Mouse (Mus musculus) gastrocnemius, postnatal 36 days (tissue): ENCODE measurements around the gene Swi5. TPM values are rescaled to one million over a fixed set of nuclear protein-coding genes. Genes with fewer than 3 reads are reported as not detected.

ENCODE experiments used
- DNase-seq, 2 experiments: peaks; one replicate each; pipeline ENCODE4 v3.0.0; 2022
- intact Hi-C: fragments of 180-260 bp; cut with DNase I; formaldehyde crosslinking; loops from one replicate; pipeline ENCODE4 v1.15.1; 2025
- total RNA-seq, 2 experiments: library from RNA; stranded (reverse); gene quantifications; 2 replicates each; pipeline ENCODE4 v1.2.3; 2021

Gene Swi5
- total RNA-seq, 2 experiments from 2014 or later = 97.6 to 126 TPM

DNA sequence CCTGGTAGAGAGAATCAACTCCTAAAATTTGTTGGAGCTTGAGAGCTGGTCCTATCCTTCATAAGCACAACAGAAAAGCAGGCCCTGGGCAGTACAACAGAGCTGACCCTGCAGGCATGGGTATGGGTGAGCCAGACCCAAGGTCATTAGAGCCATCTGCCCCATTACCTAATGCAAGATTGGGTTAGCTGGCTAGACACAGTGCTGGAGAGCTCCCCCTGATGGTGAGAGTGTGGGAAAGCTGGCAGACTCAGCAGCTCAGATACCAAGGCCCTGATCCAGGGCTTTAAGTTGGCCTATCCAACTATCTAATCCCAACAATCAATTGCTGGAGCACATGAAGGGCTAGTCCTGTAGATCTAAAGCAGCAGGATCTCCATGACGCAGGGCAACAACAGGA, 5.1 kb downstream of the Swi5 start:
- DNase-seq = peak; percentile 38 to 47
- intact Hi-C loops = loop anchor here (2.0 kb wide), 1 partner anchor 22 kb away; the partner anchor contains the start of gene Uck1

DNA sequence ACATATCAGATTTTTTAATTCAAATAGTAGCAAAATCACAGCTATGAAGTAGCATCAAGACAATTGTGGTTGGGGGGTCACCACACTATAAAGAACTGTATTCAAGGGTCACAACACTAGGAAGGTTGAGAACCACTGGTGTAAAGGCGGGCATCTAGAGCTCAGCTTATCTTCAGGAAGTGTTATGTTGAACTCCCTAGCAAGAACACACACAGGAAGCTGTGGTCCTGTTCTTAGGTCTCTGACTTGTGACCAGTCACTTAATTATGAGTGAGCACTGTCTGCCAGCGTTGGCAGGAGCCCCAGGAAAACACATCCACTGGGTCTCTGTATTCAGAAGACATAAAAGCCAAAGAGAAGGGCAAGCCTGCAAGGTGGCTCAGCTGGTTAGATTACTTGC, 5.6 kb downstream of the Swi5 start:
- intact Hi-C loops = loop anchor here (2.0 kb wide), 1 partner anchor 21 kb away; the partner anchor contains the start of gene Uck1

DNA sequence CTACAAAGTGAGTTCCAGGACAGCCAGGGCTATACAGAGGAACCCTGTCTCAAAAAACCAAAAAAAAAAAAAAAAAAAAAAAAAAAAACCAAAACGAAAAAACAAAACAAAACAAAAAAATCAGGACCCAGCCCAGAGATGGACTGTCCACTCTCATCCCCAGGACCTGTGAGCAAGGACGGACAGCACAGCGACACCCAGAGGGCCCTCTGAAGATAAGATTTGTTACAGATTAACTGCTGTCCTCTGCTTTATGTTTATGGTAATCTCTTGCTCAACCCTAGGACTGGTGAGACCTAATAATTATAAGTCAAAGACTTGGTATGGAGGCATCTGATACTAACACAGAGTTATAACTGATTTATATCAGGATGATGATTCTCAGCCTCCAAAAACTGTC, 12.1 kb downstream of the Swi5 start:
- DNase-seq = no peak
- intact Hi-C loops = no loop called here

More for the DNA sequence above, 5.6 kb downstream of the Swi5 start:
- DNase-seq = no peak

DNA sequence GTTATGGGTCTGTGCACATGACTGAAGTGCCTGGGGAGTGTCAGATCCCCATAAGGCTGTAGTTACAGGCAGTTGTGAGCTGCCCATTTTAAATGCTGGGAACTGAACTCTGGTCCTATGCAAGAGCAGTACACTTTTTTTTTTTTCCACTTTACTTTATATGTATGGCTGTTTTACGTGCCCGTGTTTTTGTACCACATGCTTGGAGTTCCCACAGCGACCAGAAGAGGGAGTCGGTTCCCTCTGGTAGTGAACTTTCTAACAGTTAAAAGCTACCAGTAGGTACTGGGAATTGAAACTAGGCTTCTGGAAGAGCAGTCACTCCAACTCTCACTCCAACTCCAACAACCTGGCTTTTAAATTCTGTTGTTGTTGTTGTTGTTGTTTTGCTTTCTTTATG, 27.2 kb downstream of the Swi5 start:
- DNase-seq = no peak
- intact Hi-C loops = loop anchor here (2.0 kb wide), 1 partner anchor 22 kb away; no protein-coding TSS in a partner anchor

DNA sequence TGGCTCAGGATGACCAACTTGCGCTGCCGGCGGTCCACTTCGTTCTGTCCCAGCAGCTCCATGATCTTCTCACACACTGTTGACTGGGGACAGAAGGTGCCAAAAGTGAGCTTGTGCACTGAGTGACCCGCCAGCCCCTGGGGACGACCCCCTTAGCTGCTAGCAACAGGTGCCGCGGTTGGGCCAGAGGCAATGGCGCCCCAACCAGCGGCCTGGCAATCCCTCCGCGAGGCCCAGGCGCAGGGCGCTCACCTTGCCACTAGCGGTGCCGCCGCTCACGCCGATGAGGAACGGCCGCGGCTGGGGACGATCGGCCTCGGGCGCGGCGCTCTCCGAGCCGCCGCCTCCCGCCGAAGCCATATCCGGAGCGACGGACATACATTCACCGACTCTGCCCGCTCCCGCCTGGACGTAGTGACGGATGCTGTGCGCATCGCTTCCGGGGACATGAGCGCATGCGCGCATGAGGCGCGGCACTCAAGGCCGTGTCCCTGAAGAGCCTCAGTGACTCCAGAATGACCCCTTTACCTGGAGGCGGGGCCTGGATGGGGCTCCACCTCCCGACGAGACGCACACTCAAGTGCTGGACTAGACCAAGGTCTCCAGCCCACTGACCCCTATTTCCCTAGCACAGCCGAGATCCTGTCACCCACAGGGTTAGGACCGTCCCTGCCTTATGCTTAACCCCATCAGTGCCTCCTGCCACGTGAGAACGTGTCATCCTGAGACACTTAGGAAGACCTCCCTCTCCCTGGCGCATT, 28.0 kb downstream of the Swi5 start, which contains the start of gene Uck1:
Uck1 (minus strand) TSS at position 503 of the 761 bp plus-strand sequence.
- intact Hi-C loops = loop anchor here (2.0 kb wide), 1 partner anchor 23 kb away; no protein-coding TSS in a partner anchor
- peak; percentile 83 for DNase-seq

DNA sequence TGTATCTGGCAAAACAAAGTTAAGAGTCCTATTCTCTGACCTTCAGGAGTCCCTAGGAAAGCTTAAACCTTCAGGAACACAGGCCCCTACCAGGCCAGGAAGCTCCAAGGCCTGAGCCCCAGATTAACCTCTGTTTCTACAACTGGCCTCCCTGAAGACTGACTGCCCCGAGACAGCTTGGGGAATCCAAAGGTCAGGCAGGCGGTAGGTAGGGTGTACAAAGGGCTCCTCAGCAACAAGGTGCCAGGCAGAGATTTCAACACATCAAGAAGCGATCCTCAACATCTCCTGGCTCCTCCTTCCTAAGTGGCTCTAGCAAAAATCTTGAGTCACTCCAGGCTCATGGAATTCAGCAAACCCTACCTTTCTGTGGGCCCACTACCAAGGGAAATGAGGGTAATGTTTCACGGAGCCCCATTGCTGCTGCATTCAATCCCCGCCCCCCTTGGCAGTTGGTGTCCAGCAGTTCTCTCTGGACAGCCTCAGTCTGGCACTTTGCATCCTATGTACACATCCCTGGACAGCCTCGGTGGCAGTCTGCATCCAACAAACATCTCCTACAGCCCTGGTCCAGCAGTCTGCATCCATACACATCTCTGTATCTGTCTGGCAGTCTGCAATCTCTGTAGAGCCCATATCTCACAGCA, 28.9 kb downstream of the Swi5 start:
- DNase-seq = no peak
- intact Hi-C loops = no loop called here

DNA sequence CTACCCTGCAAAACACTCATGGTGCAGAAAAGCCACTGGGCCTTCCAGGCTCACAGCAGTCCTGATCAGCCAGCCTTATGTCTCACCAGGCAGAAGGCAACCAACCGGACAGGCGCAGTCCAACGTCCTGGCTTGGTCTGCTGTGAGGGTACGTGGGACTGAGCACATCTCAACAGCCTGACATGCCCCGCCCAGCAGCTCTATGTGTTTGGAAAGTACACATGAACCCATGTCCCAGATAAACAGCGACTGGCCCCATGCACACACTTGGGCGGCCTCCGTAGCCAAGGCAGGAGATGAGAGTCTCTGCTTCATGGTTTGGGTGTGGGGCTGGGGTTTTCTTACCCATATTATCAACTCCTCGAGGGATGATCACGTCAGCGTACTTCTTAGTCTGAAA, 31.6 kb downstream of the Swi5 start:
- intact Hi-C loops = no loop called here
- DNase-seq = no peak

DNA sequence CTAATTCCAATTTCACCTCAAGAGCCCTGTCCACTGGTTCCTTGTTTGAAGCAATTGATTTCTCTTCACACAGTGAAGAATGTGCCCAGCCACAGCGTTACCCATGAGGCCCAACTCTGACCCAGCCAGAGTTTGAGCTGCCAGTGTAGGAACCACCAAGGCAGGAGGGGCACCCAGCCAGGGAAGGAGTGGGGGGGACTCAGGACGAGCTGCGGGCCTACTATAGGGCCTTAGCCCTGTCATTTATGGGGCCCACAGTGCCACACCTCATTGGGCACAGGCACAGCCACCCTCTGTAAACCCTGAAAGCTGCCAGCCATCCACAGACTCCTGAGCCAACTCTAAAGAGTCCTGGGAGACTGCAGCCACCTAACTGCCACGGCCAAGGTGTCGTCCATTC, 33.3 kb downstream of the Swi5 start:
- no peak for DNase-seq
- intact Hi-C loops = no loop called here

DNA sequence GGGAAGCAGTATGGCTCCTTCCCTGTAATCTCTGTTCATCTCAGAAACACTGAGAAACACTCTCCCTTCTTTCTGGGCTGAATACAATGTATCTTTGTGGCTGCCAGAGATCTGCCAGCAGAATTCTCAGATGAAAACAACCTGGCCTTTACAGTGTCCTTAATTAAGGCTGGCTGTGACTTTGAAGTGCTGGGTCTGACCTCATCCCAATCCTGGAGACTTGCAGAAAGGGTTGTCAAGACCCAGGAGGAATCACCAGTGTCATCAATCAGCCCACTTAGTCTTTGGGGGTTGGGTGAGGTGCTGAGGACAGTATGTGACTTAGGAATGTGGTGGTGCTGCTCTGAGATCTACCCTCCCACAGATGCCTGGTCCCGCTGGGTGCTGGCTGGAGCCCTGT, 34.5 kb downstream of the Swi5 start:
- intact Hi-C loops = no loop called here
- DNase-seq = no peak

DNA sequence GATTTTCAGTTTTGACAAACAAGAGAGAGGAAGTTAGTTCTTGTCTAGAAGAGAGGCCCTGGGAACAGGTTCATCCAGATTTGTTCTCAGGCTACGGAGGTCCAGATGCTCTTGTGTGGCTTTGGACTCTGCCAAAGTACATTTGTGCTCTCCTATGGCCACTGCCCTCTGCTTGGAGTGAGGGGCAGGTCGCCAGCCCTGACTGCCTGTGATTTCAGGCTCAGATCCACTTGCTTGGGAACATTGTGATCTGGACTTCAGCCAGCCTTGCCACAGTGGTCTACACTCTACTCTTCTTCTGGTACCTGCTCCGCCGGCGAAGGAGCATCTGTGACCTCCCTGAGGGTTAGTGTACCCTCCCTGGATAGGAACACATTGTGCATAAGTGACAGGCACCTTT, 35.2 kb downstream of the Swi5 start:
- intact Hi-C loops = no loop called here

DNA sequence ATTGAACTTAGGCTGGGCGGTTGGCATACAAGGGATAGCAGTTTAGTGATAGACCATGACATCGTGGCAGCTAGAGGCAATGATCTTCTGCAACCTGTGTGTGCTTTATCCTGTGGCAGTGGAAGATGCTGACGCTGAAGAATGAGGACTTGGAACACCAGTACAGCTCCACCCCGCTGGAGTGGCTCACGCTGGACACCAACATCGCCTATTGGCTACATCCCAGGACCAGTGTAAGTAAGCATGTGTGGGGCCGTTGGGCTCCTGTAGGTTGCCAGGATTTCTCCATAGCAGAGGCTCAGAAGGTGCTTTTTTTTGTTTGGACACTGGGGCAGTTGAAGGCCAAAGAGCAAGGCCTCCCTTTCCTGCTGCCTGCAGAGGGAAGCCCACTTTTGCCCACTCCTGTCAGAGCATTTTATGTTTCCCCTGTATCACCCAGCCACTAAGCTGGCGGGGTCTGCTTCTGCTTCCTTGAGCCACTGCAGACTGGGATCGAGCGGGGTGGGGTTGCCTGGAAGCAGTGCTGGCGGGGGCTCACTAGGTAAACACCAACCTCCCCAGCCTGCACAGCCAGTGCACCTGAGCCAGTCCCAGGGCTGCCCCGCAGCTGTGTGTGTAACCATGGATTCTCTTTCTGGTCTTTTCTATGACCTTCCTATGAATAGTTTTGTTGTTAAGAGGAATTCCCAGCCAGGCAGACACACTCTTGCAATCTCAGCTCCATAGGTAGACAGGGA, 35.9 kb downstream of the Swi5 start:
- DNase-seq = peak; percentile 49 to 53
- intact Hi-C loops = no loop called here

More for the DNA sequence above, 35.2 kb downstream of the Swi5 start:
- DNase-seq = no peak

GRCm38 (mm10) chr2:32248377-32249361, 39.2 kb downstream of the Swi5 start:
- intact Hi-C loops = no loop called here
- peak; percentile 43 to 56 for DNase-seq

DNA sequence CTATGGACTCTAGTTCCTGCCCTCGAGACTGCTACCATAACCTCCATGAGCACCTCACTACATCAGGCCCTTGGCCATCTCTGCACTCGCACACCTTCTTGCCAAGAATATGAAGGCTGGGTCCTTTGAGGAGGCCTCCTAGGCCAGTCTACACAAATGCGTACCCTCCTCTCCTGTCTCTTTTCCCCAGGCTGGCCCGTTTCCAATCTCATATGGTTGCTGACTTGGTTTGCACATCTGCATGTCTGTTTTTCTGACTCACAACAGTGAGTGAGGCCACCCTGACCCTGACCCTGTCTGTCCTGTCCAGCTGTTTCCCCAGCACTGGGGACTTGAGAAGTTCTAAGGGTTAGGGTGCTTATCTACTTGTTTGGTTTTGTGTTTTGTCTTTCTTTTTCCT, 41.1 kb downstream of the Swi5 start:
- intact Hi-C loops = no loop called here
- no peak for DNase-seq

- no peak for DNase-seq
- intact Hi-C loops = no loop called here
Observed at GRCm38 (mm10) chr2:32242986-32243385, 44.9 kb downstream of the Swi5 start.

GRCm38 (mm10) chr2:32240591-32240990, 47.3 kb downstream of the Swi5 start:
- no peak for DNase-seq
- intact Hi-C loops = no loop called here

- DNase-seq = no peak
- intact Hi-C loops = loop anchor here (5.0 kb wide), 1 partner anchor 87 kb away; the partner anchor contains the start of gene Prrc2b
Observed at GRCm38 (mm10) chr2:32238708-32239435, 49.0 kb downstream of the Swi5 start.

GRCm38 (mm10) chr2:32237571-32237970, 50.3 kb downstream of the Swi5 start:
- intact Hi-C loops = loop anchor here (5.0 kb wide), 1 partner anchor 85 kb away; the partner anchor contains the start of gene Prrc2b
- DNase-seq = no peak

GRCm38 (mm10) chr2:32236760-32237487, 51.0 kb downstream of the Swi5 start:
- intact Hi-C loops = loop anchor here (5.0 kb wide), 1 partner anchor 85 kb away; the partner anchor contains the start of gene Prrc2b
- DNase-seq = no peak
